Mouse (Mus musculus) kidney, adult 11 months (tissue): Measurements from ENCODE around the gene Rnf24.
"Not testable (repeated sequence)": the region's sequence is repeated elsewhere in the genome, so short reads cannot be mapped to it uniquely, and the experiment has no call there.

Source experiments
- DNase-seq: peaks from one replicate; pipeline ENCODE4 v3.0.0; 2022

Rnf24 gene

DNA sequence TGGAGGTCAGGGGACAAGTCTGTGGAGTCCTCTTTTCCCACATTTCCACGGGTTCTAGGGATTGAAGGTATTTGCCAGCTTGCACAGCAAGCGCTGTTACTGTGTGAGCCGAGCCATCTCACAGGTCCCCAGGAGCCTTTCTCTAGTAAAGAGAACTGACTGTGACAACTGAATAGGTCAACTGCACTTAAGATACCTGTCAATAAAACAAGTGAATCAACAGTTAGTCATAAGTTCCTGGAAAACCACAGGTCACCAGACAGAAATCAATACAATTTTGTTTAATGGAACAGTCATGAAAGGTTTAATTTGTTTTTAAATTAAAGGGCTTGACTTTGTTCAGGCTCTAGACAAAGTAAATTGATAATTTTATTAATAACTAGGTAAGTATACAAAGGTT is 22.1 kb downstream of the Rnf24 start:
- no peak for DNase-seq

DNA sequence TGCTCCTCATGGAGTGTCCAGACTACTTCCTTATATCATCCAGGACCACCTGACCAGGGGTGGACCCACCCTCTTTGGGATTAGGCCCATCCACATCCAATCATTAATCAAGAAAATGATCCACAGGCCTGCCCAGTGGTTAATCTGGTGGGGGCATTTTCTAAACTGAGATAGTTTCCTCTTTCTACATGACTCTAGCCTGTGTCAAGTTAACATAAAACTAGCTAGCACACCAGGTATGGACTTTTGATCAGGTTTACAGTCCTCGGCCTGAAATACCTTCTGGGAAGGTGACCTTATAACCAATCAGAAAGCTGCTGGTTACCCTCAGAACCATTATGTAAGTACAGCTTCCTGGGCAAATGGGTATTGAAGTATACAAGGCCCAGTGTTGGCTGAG is 23.7 kb downstream of the Rnf24 start:
- peak; percentile 62 for DNase-seq

DNA sequence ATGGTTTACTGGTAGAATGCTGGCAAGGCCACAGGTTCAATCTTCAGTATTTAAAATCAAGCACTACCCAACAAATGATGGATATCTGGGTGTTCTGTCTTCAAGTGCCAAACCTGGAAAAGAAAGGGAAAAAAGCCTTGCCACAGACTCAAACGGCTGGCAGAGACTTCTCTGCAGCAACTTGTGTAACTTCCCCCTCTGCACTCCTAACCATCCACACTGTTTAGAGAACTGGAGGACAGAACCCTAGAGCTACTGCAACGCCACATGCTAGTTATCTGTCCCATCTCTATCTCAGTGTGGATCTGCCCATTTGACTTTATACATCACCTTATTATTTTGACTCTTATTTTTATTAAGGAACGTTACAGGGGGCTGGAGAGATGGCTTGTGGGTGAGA is 26.6 kb downstream of the Rnf24 start:
- DNase-seq, result no peak

DNA sequence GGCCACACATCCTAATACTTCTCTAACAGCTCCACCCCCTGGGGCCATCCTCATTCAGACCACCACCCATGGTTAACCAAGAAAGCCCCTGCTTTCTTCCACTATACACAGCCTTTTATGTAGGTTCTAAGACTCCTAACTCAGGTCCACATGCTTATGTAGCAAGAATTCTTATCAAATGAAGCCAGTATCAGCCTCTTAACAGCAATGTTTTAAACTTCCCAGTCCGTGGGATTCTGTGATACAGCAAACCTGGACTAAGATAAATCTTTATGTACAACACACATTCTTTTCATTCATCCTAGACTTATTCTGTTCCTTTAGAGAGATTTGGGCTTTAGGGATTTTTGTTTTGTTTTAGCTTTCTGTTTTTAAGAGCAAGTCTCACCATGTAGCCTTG is 29.0 kb downstream of the Rnf24 start:
- DNase-seq, result no peak

DNA sequence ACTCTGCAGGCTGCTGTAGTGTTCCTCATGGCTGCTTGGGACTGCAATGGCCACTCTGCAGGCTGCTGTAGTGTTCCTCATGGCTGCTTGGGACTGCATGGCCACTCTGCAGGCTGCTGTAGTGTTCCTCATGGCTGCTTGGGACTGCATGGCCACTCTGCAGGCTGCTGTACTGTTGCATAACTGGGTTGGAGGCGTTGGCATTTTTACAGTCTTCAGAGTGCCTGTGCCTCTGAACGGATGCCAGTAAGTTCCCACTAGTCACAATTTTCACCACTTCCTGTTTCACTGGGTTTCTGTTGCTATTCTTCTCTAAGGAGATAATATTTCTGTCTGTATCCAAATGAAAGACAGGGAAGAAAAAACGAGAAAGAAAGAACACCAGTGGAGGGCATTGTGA is 31.5 kb downstream of the Rnf24 start:
- peak; percentile 25 for DNase-seq

DNA sequence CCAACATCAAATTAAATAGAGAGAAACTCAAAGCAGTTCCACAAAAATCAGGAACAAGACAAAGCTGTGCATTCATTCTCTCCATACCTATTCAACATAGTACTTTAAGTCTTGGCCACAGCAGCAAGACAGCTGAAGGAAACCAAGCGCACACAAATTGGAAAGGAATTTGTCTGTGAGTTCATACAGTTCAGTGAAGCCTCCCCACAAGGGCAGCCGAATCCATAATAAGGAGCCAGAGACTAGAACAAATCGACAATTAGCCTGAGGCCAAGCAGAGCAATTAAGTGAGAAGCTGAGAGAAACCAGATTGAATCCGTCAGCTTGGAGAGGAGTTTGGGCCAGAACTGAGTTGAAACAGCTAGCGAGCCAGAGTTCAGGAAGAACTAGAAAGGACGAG is 33.3 kb downstream of the Rnf24 start:
- no peak for DNase-seq

DNA sequence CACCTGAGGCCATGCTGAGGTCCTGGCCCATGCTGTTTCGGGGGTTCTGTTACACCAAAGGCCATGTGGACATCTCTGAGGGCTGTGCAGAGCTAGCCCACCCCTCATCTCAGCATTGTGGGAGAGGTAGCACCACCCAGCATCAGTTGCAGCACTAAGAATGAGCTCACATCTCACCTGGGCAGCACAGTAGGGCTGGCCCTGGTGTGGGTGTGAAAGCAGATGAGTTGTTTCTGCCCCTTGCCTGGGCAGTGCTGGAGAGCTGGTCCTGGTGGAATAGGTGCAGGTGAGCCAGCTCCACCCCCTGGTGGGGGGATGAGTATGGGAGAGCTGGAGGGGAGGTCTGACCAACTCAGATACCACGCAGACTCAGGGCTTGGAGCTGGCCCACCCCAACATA is 36.5 kb downstream of the Rnf24 start:
- DNase-seq, result no peak

DNA sequence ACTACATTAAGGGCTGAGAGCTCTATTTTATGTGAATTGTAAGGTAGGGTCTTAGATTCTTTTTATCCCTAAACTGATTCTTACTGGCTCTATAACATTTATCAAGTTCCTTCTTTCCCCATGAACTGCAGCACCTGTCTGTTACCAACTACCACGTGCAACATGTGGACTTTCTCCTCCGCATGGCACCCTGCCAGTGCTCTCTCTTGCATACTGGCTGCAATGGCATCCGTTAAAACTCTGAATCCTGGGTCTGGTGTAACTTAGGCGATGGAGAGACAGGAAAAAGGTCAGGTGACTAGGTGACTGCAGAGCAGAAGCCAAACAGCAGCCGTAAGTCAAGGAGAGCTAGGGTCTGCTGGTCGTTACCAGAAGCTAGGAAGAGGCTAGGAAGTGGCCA is 43.4 kb downstream of the Rnf24 start:
- peak; percentile 65 for DNase-seq

DNA sequence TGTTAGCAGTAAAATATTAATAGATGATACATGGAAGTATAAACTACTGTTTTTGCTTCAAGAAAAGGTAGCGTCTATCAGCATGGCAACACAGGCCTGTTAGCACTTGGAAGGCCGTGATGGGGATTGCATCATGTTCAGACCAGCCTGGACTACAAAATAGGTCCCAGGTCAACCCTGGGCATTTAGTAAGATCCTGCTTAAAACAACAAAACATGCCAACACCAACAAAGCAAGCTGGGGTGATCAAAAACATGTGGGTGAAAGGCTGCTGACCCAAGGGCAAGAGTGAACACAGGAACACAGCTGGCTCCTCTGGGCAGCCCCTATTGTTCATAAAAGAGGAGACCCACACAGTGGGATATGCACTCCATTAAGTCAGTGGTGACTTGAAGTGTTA is 44.9 kb downstream of the Rnf24 start:
- DNase-seq, result no peak

DNA sequence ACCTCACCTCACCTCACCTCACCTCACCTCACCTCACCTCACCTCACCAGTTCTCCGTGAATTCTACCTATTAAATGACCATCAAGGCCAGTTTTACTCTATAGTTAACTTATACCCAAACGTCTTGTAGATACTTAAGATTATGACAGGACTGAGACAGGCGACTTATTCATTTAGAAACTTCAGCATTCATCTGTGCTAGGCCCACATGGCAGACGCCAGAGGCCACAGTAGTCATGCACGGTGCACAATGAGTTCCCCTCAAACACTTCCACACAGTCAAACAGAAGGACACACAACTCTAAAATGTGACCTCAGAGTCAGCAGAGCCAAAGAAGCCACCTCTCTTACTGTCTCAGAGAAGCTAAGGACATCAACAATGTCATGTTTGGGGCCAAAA is 45.3 kb downstream of the Rnf24 start:
- no peak for DNase-seq

DNA sequence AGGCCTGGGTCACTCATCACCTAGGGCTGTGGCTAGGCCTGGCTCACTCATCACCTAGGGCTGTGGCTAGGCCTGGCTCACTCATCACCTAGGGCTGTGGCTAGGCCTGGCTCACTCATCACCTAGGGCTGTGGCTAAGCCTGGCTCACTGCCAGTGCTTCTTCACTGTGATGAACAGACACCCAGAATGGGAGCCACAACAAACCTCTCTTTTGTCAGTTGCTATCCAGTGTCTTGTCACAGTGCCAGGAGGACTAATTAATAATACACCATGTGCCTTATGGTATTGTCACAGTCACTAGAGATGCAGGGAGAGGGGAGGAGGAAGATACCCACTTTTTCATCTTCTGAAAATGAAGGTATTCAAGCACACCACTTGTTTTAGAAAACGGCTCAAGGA is 47.5 kb downstream of the Rnf24 start:
- DNase-seq, result not testable (repeated sequence)

DNA sequence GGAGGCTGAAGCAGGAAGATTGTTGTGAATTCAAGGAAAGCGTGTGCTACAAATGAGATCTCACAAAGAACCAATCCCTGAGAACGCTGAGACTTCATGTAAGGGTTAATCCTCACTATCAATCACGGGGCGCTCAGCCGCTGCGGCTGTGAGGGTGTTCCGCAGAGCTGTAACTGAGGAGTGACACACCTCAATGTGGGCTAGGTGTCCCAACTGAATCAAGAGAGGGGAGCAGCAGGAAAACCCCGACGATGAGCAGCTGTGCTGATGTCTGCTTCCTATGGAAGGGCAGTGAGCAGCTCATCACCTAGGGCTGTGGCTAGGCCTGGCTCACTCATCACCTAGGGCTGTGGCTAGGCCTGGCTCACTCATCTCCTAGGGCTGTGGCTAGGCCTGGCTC is 48.2 kb downstream of the Rnf24 start:
- DNase-seq, result no peak

DNA sequence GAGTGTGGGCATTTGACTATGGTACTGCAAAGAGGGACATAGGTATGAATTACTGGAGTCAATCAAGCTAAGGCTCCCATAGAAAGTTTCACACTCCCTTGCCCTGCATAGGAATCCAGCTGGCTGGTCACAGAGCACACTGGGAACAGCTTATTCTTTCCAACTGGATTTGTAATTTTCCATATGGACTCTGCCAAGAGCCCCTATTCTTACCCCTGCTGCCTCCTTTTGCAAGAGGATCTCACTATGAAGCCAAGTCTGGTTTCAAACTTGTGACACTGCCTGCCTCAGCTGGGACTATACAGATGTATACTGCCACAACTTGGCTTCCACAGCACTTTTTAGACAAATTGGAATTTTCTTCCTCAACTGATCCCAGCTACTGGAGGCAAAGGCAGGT is 51.1 kb downstream of the Rnf24 start:
- DNase-seq, result no peak

DNA sequence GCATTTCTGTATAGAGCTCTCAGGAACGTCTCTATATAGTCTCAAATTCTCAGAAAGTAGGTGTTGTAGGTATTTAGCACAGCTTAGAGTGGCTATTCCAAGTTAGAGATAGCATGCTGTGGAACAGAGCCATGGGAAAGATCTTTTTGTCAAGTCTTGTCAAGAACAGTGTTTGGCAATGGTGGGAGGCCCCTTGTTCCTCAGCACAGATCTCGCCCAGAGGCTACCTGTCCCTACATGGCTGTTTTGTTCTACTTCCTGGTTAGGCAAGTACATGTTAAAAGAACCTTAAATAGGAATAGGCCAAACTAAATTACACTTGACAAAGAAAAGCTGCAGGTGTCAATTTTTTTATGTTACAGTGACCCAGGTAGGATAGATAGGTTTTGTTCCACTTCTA is 52.2 kb downstream of the Rnf24 start:
- DNase-seq, result no peak

DNA sequence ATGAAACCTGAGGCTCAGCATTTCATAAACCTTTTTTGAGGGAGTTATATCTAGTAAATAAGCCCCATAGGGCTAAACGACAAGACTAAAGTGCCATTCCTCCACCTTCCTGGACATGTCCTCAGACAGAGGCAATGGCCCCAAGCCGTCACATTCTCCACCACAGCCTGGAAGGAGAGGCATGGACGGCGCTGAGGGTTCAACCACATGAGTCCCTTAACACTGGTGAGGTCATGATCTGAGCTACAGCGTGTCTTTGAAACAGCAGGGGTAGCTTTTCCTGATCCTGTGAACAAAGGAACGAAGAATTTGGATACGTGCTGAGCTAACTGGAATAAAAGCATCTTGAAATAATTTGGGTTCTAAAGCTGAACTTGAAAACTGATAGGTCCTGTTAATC is 54.0 kb downstream of the Rnf24 start:
- DNase-seq, result not testable (repeated sequence)

DNA sequence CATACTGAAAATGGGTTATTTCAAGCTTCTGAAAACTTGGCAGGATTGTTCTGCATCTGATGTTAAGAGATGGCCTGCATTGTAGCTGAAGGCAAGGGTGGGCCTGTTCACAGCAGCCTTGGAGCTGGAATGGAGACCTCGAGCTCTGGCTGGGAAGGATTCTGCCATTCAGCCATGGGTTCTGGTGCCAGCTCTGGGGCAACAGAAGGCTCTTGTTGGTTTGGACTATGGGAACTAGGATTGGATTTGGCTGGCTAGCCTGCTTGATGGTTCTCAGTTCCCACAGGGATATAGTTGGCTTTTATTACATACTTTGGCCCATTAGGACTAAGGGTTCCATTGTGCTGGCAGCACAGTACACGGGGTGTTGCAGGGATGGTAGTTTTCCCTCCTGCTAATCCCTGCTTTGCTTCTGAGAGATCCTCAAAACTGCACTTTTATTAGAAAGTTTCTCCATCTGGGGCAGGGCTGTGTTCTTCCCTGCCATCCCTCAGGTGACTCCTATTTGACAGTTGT is 55.9 kb downstream of the Rnf24 start:
- no peak for DNase-seq

DNA sequence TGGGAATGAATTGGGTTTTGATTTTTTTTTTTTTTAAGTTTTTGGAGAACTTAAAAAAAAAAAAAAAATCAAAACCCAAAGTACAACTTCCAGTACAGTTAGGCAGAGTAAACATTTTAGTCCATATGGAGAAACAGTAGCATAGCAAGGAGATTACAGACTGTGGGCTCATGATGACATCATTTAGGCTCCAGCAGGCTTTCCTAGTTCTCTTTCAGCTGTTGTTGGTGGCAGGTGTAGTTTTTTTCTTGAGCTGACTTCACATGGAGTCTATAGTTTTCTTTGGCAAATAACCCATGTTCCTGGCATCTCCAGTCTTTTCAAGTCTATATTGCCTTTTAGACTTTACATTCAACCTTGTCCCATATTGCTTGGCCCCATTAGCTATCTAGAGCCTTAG is 62.0 kb downstream of the Rnf24 start:
- DNase-seq, result no peak

DNA sequence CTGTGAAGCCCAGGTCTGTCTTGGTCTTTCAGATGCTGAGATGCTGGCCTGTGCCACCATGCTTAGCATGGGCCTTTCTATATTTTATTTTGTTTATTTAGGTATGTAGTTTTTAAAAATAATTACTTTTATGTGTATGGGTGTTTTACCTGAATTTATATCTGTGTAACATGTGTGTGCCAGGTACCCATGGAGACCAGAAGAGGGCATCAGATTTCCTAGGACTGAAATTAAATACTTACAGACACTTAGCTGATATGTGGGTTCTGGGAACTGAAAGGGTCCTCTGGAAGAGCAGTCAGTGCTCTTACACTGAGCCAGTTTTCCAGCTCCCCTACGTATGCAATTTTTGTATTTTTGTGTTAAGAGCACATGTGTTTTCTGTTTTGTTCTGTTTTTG is 66.4 kb downstream of the Rnf24 start:
- DNase-seq, result no peak

DNA sequence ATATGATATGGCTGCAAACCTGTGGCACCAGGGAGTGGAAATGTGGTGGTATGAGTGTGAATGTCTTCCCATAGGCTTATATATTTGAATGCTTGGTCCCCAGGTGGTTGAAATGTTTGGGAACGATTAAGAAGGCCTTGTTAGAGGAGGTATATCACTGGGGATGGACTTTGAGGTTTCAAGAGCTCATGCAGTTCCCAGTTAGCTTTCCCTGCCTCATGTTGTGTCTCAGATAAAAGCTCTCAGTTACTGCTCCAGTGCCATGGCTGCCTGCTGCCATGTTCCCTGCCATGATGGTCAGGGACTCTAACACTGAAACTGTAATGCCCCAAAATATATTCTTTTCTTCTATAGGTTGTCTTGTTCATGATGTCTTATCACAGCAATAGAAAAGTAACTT is 71.1 kb downstream of the Rnf24 start:
- DNase-seq, result no peak

DNA sequence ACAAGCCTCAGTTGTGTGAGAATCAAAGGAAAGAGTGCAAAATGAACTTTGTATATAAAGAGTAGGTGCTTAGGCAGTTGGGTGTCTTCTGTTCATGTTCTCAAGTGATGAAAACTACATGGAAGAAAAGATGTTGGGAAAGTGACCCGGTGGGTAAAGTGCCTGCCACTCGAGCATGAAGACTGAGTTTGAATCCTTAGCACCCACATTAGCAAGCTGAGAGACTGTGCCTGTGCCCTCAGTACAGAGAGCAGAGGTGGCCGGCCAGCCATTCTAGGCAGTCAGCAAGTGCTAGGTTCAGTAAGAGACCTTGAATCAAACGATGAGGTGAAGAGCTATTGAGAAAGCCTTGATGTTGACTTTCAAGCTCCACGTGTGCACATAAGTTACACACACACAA is 76.0 kb downstream of the Rnf24 start:
- peak; percentile 19 for DNase-seq

DNA sequence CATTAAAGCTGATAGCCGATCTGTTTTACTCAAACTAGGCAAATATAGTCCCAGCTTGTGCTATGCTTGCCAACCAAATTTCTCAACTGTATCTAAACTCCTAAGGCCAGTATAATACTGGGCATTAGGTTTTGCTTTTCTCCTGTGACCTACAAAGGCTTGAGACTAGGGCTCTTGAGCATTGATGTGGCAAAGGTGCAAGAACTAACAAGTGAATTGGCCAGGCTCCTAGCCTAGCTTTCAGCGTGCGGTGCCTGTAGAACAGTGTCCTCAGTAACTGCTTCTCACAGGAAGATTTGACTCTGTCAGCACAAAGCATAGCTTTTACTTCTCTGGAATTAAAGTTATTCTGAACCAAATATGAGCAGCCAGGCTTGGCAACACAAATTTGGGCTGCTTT is 77.2 kb downstream of the Rnf24 start:
- no peak for DNase-seq

DNA sequence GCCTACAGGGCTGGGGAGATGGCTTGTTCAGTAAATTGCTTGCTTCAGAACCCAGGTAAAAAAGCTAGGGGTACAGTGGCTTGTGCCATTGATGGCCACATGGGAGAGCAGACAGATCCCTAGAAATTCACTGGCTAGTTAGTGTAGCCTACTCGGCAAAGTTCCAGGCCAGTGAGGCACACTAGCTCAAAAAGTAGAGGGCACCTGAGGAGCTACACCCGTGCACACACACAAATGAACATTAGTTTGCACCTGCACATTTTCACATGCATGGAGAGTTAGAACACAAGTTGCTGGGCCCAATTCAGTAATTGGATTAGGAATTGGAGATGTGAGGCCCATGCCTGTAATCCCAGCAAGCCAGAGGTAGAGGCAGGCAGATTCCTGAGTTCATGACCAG is 87.6 kb downstream of the Rnf24 start:
- DNase-seq, result no peak

DNA sequence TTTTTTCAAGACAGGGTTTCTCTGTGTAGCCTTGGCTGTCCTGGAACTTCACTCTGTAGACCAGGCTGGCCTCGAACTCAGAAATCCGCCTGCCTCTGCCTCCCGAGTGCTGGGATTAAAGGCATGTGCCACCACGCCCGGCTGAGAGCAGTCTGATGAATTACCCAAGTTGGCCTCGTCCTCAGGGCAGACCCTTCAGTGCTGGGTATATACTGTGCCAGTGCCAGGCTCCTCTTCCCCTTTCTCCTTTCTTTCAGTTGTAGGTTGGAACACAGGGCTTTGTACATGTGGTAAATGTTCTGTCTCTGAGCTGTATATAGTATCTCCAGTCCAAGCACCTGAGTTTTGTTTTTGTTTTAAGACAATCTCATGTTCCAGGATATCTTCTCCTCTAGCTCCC is 88.7 kb downstream of the Rnf24 start:
- no peak for DNase-seq

DNA sequence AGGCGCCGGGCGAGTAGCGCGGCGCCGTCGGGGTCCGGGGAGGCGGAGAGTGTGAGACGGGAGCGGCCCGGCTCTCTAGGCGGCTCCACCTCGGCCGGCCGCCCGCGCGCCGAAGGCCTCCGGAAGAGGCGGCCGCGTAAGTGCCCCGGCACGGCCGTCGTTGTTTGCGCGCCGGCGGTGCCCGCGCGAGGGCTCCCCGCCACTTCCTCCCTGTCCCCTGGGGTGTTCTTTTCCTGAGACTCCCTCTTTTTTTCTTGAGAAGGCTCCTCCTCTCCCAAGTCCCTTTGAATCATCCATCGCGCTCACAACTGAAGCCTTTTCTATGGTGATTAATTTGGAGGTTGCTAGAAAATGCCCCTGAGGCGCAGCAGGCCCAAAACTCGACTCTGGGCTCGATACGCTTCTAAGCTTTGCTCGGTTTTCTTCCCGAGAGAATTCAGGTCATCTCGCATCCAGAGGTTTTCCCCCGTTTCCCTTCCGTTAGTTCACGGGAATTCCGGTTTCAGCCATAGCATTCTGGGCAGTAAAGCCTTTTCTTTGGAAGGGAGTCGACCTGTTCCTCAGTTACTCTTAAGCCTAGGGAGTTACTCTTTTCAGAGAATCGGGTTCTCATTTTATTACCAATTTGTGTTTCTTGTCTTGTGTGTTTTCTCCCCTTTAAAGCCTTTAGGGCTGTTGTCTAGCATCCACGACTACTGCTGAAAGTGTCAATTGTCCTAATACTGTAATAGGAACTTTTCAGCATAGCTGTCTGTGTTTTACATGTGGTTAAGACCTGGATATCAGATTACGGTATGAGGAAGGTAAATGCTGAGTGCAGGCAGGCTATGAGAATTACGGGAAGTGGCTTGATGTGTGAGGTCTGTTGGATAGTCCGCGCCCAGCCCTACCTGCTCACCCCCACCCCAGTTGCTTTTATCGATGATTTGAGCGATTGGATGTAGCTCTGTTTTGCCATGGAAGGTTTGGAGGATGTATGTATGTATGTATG is 89.7 kb downstream of the Rnf24 start:
- DNase-seq, result no peak

DNA sequence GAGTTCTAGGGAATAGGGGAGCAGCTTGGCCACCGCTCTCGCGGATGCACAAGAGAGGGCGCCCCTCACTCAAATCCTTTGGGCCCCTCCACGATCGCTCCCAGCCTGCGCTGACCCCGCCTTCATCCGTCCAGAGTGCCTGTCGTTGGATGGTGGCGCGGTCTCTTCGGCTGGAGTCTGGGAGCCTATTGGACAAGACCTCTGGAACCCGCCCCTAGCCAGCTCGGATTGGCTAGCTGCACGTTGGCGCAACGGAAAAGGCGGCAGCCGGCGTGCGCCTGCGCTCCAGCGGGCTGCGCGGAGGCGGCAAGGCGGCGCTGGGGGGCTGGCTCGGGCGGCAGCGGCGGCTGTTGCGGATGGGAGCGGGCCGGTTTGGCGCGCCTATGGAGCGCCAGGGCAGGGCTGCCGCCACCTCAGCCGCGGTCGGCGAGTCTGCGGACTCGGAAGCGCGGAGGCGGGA is 90.4 kb downstream of the Rnf24 start, which contains the start of gene Pank2:
Gene Pank2 (plus strand): TSS at position 283 of the 460 bp plus-strand sequence.
- DNase-seq, result peak; percentile 98
